Mouse (Mus musculus) heart, postnatal 0 days (tissue): ENCODE measurements at regions not wholly inside any gene's neighbourhood (a gene's known extent, or its start where the extent isn't known, plus 50 kb on each side); places are given as distances from the start of the nearest gene placed in this dataset.

Experiments
- ATAC-seq: fragments of 200-750 bp; cut with Nextera tagmentation; 2 replicates; pipeline ENCODE4 v1.8.0; 2017; ENCODE audit warnings: low read depth, moderate number of reproducible peaks, moderate library complexity; ENCODE audit not compliant: insufficient read depth
- DNase-seq: peaks from one replicate; pipeline ENCODE4 v3.0.0-alpha.2; 2016; ENCODE audit warnings: low spot score
- H3K27ac ChIP-seq: fragments of 300-500 bp; sonication (generic); 2 replicates; pipeline ENCODE4 v1.5.1; 2014; ENCODE audit warnings: low read depth, mild to moderate bottlenecking
- H3K27me3 ChIP-seq: fragments of 300-500 bp; sonication (generic); 2 replicates; pipeline ENCODE4 v1.6.1; 2014; ENCODE audit warnings: low read length, mixed read lengths; ENCODE audit not compliant: control insufficient read depth, insufficient read depth
- H3K36me3 ChIP-seq: fragments of 300-500 bp; sonication (generic); replicated peaks from 2 replicates; pipeline ENCODE4 v1.6.1; 2014; ENCODE audit warnings: low read length, mixed read lengths; ENCODE audit not compliant: control insufficient read depth, insufficient read depth
- H3K4me1 ChIP-seq: fragments of 300-500 bp; sonication (generic); 2 replicates; pipeline ENCODE4 v1.6.1; 2014; ENCODE audit warnings: antibody characterized with exemption; ENCODE audit not compliant: control insufficient read depth, insufficient read depth
- H3K4me2 ChIP-seq: fragments of 300-500 bp; sonication (generic); 2 replicates; pipeline ENCODE4 v1.6.1; 2014; ENCODE audit warnings: low read depth, mild to moderate bottlenecking, low read length, moderate library complexity
- H3K4me3 ChIP-seq: fragments of 300-500 bp; sonication (generic); 2 replicates; pipeline ENCODE4 v1.5.1; 2014; ENCODE audit warnings: low read depth, low read length
- H3K9ac ChIP-seq: fragments of 300-500 bp; sonication (generic); replicated peaks from 2 replicates; pipeline ENCODE4 v1.6.1; 2014; ENCODE audit warnings: low read depth, low read length, mixed read lengths
- H3K9me3 ChIP-seq: fragments of 300-500 bp; sonication (generic); replicated peaks from 2 replicates; pipeline ENCODE4 v1.6.1; 2016; ENCODE audit warnings: low read length; ENCODE audit not compliant: control insufficient read depth
- CTCF ChIP-seq: IDR thresholded peaks from 2 replicates; pipeline ENCODE4 v1.5.1; 2016; ENCODE audit warnings: antibody characterized with exemption, control low read depth, low read depth
- EP300 ChIP-seq: IDR thresholded peaks from 2 replicates; pipeline ENCODE4 v1.6.1; 2016; ENCODE audit warnings: antibody characterized with exemption, low read depth
- WGBS: fragments of 180-500 bp; shearing (Covaris S2); extraction: QIAGEN DNeasy Blood & Tissue Kit; methylation state at CpG from one replicate; pipeline ENCODE4 v1.1.7; 2014; 5-methylcytosine and 5-hydroxymethylcytosine counted together

DNA sequence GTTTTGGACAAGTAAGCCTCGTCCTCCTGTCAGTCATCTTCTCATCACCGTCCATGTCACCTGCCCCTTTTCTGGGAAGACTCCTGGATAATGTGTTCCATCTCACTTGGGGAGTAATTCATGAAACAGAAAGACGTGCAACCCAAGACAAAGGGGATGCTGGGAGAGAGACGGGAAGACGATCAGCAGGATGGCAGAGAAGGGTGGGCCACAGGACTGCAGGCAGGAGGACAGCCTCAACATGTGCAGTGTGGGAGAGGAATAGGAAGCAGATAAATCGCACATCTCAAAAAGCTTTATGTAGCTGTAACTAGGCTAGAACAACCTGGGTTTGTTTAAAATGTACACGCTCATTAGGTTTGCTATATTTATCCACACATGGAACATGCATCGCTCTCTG lies 133.4 kb upstream of the Npvf start:
- no peak for ATAC-seq
- H3K4me2 ChIP-seq: no peak overlapping the region
- no peaks in the 10 kb centered on the region for H3K4me1 ChIP-seq
- DNase-seq: no peak
- H3K27ac ChIP-seq: no peak overlapping the region
- H3K36me3 ChIP-seq: no peaks in the 10 kb centered on the region
- no peak overlapping the region for H3K9ac ChIP-seq
- H3K4me3 ChIP-seq: no peak overlapping the region
- WGBS: 80% methylated on average over 8 of the region's 8 CpGs
- TF ChIP-seq CTCF: no peak
- no peak for TF ChIP-seq EP300
- H3K27me3 ChIP-seq: no peaks in the 10 kb centered on the region
- no peaks in the 10 kb centered on the region for H3K9me3 ChIP-seq

DNA sequence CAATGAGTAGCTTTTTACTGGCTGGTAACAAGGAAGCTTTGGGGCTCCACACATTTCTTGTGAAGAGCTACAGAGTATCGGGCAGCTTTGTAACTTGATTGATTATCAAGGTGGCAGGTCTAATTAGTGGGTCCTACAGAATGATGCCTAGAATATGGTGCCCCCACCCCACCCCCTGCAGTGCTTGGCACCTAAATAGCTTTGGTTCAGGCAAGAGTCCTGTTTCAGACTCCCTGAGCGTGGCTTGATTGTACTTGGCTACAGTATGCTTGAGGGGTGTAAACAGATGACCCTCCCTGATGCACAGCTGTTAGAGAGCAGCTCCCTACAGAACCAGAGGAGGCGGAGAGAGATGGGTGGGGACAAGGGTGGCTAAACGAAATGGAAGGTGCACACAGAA lies 145.7 kb upstream of the Npvf start:
- no peak overlapping the region for H3K9ac ChIP-seq
- H3K4me1 ChIP-seq: no peaks in the 10 kb centered on the region
- H3K27ac ChIP-seq: no peak overlapping the region
- no peaks in the 10 kb centered on the region for H3K27me3 ChIP-seq
- no peak overlapping the region for H3K4me3 ChIP-seq
- no peaks in the 10 kb centered on the region for H3K36me3 ChIP-seq
- no peaks in the 10 kb centered on the region for H3K9me3 ChIP-seq
- ATAC-seq: no peak
- WGBS: 62% methylated on average over 4 of the region's 4 CpGs
- TF ChIP-seq EP300 (no peak), CTCF (no peak)
- no peak overlapping the region for H3K4me2 ChIP-seq
- DNase-seq: no peak

DNA sequence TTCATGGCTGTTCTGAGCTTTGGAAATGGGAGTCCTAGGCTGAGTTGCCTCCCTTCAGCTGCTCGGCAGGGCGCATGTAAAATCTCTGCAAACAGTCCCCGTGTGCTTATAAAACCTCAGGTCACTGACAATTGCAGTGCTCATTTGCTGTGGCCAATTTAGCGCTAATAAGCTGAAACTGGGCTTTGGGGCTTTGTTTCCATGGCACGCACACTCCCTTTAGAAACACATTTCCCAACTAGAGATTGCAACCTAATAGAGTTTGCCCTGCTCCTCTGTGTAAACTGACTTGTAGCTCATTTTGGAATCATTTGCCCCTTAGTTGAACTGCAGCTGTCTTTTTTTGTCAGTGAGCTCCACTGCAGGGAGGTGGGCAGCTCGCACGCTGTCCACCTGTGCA lies 148.7 kb upstream of the Npvf start:
- TF ChIP-seq CTCF (no peak), EP300 (no peak)
- Histone ChIP-seq H3K9me3 (no peaks in the 10 kb centered on the region), H3K4me2 (no peak overlapping the region), H3K27ac (no peak overlapping the region), H3K36me3 (no peaks in the 10 kb centered on the region), H3K4me3 (no peak overlapping the region), H3K9ac (no peak overlapping the region), H3K4me1 (no peaks in the 10 kb centered on the region), H3K27me3 (no peaks in the 10 kb centered on the region)
- WGBS: 80% methylated on average over 7 of the region's 7 CpGs
- no peak for ATAC-seq
- no peak for DNase-seq

DNA sequence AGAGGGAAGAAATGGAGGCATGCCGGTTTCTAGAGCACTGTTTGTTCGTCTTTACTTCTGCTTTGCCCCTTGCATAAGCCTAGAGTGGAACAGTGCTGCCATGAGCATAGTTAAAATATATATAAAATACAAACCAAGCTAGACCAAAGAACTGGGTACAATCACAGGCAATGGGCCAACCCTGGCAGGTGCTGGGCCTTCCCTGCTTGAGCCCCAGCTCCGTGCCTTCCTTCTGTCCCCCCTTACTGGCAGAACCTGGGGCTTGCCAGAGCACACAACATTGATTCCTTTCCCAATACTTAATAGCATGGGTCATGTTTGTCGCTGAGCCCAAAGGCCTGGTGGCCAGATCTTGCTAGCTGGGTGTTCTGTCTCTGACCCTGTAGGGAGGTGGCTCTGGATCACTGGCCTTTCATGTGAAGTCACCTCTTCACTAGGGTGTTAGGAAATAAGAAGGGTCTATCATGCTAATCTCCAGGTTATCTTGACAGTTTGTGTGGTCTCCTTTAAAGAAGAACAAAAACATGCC lies 150.3 kb upstream of the Npvf start:
- Histone ChIP-seq H3K4me2 (no peak overlapping the region), H3K4me3 (no peak overlapping the region), H3K27me3 (no peaks in the 10 kb centered on the region), H3K36me3 (no peaks in the 10 kb centered on the region), H3K9ac (no peak overlapping the region), H3K9me3 (no peaks in the 10 kb centered on the region), H3K4me1 (no peaks in the 10 kb centered on the region), H3K27ac (no peak overlapping the region)
- ATAC-seq (no peak), DNase-seq (no peak)
- 84% methylated on average over 4 of the region's 4 CpGs for WGBS
- TF ChIP-seq EP300 (no peak), CTCF (no peak)

DNA sequence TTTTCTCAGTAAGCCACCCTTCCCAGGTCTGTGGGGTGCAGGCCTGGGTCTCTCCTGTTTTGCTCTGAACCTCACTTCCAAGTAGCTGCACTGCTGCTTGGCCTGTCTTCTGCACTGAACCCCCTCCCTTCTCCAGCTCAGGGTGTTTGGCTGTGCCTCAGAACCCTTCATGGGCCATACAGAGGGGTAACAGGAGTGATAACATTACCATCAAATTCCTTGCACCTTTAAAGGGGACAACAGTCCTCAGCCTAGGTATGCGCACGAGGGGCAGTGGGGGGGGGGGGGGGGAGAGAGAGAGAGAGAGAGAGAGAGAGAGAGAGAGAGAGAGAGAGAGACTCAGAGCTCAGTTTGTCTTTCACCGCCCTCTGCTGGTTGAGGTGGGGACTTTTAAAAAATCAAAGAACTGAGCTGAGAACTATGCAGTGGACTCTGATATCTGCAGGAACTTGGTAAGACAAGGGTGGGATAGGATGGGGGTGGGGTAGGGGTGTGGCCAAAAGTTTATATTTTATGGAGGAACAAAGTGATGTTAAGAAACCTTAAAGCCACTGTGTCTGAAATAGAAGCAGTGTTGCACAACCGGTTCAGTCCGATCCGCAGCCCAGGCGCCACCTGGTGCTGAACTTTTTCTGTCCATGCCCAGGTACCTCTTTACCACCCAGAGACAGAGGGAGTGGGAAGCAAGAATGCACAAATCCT lies 152.3 kb upstream of the Npvf start:
- H3K9ac ChIP-seq: no peak overlapping the region
- peak; percentile 33; the same call in 1 of the 2 replicates for ATAC-seq
- H3K4me1 ChIP-seq: no peaks in the 10 kb centered on the region
- TF ChIP-seq CTCF (peak; percentile 42), EP300 (no peak)
- H3K36me3 ChIP-seq: no peaks in the 10 kb centered on the region
- no peak overlapping the region for H3K27ac ChIP-seq
- 16% methylated on average over 7 of the region's 7 CpGs for WGBS
- H3K9me3 ChIP-seq: no peaks in the 10 kb centered on the region
- H3K4me3 ChIP-seq: no peak overlapping the region
- DNase-seq: peak; percentile 38
- H3K4me2 ChIP-seq: no peak overlapping the region
- no peaks in the 10 kb centered on the region for H3K27me3 ChIP-seq
